Mouse (Mus musculus): ENCODE measurements at regions not wholly inside any gene's neighbourhood (a gene's known extent, or its start where the extent isn't known, plus 50 kb on each side); places are given as distances from the start of the nearest gene placed in this dataset.

- no peak for DNase-seq (ENCODE audit: low spot score)
Observed at GRCm38 (mm10) chr15:8582676-8583075, 62.9 kb upstream of the Gm2310 start.

- DNase-seq (ENCODE audit: low spot score): no peak
Observed at GRCm38 (mm10) chr15:8581146-8581913, 61.6 kb upstream of the Gm2310 start.

- no peak for DNase-seq (ENCODE audit: low spot score)
Observed at GRCm38 (mm10) chr15:8580077-8580476, 60.3 kb upstream of the Gm2310 start.

GRCm38 (mm10) chr15:8577480-8577881, 57.7 kb upstream of the Gm2310 start:
- DNase-seq (ENCODE audit: low spot score): peak; percentile 43

GRCm38 (mm10) chr15:8576975-8577374, 57.2 kb upstream of the Gm2310 start:
- no peak for DNase-seq (ENCODE audit: low spot score)

GRCm38 (mm10) chr15:8569617-8570016, 49.9 kb upstream of the Gm2310 start:
- DNase-seq (ENCODE audit: low spot score): no peak

All from left cerebral cortex, adult 11 months (tissue).